Mouse (Mus musculus) liver, embryonic 14.5 days (tissue): ENCODE data around the gene Mybl2.

Source experiments
- CTCF ChIP-seq: IDR thresholded peaks from 2 replicates; pipeline ENCODE4 v1.5.1; 2016; ENCODE audit warnings: antibody characterized with exemption, low read depth, control low read depth
- EP300 ChIP-seq: IDR thresholded peaks from 2 replicates; pipeline ENCODE4 v1.6.1; 2016; ENCODE audit warnings: antibody characterized with exemption, low read depth

GRCm38 (mm10) chr2:163102900-163103653 is 48.6 kb downstream of the Mybl2 start:
- TF ChIP-seq CTCF (no peak), EP300 (no peak)
